Mouse (Mus musculus): ENCODE results near the gene Krt81. TPM values are rescaled to one million over a fixed set of nuclear protein-coding genes. Genes with fewer than 3 reads are reported as not detected.

Krt81 gene
- polyA plus RNA-seq, 1 experiment from 2014 or later: not detected

Other genes starting within 250 kb of the Krt81 start
- 0.93 and 1.0 TPM in 2 replicates for gene Grasp, start 239.6 kb downstream of the Krt81 start, polyA plus RNA-seq (2014; fragmentation: Nextera tagmentation; extraction: Ambion mirVana)
- gene Nr4a1, start 209.5 kb downstream of the Krt81 start, polyA plus RNA-seq (2014; fragmentation: Nextera tagmentation; extraction: Ambion mirVana): 2.1 and 2.9 TPM in 2 replicates
- 82.3 and 83.1 TPM in 2 replicates for gene Atg101, start 179.5 kb downstream of the Krt81 start, polyA plus RNA-seq (2014; fragmentation: Nextera tagmentation; extraction: Ambion mirVana)
- gene 6030408B16Rik, start 170.5 kb downstream of the Krt81 start, polyA plus RNA-seq (2014; fragmentation: Nextera tagmentation; extraction: Ambion mirVana): 0.25 TPM in 2 replicates
- not detected in 2 replicates for gene Krt80, start 93.6 kb downstream of the Krt81 start, polyA plus RNA-seq (2014; fragmentation: Nextera tagmentation; extraction: Ambion mirVana)
- 0.66 and 0.75 TPM in 2 replicates for gene Krt7, start 52.7 kb downstream of the Krt81 start, polyA plus RNA-seq (2014; fragmentation: Nextera tagmentation; extraction: Ambion mirVana)
- gene Krt87, start 24.9 kb downstream of the Krt81 start, polyA plus RNA-seq (2014; fragmentation: Nextera tagmentation; extraction: Ambion mirVana): 0.12 TPM in 1 of 2 replicates, not detected in the other
- gene Krt88, start 16.0 kb downstream of the Krt81 start, polyA plus RNA-seq (2014; fragmentation: Nextera tagmentation; extraction: Ambion mirVana): not detected in 2 replicates
- not detected in 2 replicates for gene Krt86, start 9.7 kb upstream of the Krt81 start, polyA plus RNA-seq (2014; fragmentation: Nextera tagmentation; extraction: Ambion mirVana)
- gene Krt83, start 27.8 kb upstream of the Krt81 start, polyA plus RNA-seq (2014; fragmentation: Nextera tagmentation; extraction: Ambion mirVana): not detected in 2 replicates
- gene Gm49425, start 53.5 kb upstream of the Krt81 start, polyA plus RNA-seq (2014; fragmentation: Nextera tagmentation; extraction: Ambion mirVana): not detected in 2 replicates
- gene Krt84, start 69.1 kb upstream of the Krt81 start, polyA plus RNA-seq (2014; fragmentation: Nextera tagmentation; extraction: Ambion mirVana): not detected in 2 replicates
- not detected in 2 replicates for gene Krt82, start 86.9 kb upstream of the Krt81 start, polyA plus RNA-seq (2014; fragmentation: Nextera tagmentation; extraction: Ambion mirVana)
- gene Krt90, start 99.2 kb upstream of the Krt81 start, polyA plus RNA-seq (2014; fragmentation: Nextera tagmentation; extraction: Ambion mirVana): 0.09 and 0.10 TPM in 2 replicates
- gene Krt75, start 110.2 kb upstream of the Krt81 start, polyA plus RNA-seq (2014; fragmentation: Nextera tagmentation; extraction: Ambion mirVana): 0.06 TPM in 1 of 2 replicates, not detected in the other
- not detected in 2 replicates for gene Gm5414, start 164.4 kb upstream of the Krt81 start, polyA plus RNA-seq (2014; fragmentation: Nextera tagmentation; extraction: Ambion mirVana)
- not detected in 2 replicates for gene Gm5478, start 183.6 kb upstream of the Krt81 start, polyA plus RNA-seq (2014; fragmentation: Nextera tagmentation; extraction: Ambion mirVana)
- not detected in 2 replicates for gene Krt6b, start 216.5 kb upstream of the Krt81 start, polyA plus RNA-seq (2014; fragmentation: Nextera tagmentation; extraction: Ambion mirVana)
- not detected in 2 replicates for gene Krt6a, start 230.6 kb upstream of the Krt81 start, polyA plus RNA-seq (2014; fragmentation: Nextera tagmentation; extraction: Ambion mirVana)
- not detected in 2 replicates for gene Krt5, start 249.1 kb upstream of the Krt81 start, polyA plus RNA-seq (2014; fragmentation: Nextera tagmentation; extraction: Ambion mirVana)

Measured in forebrain, embryonic 14.5 days (tissue).